Mouse (Mus musculus): ENCODE data around the gene Fancc.

DNA sequence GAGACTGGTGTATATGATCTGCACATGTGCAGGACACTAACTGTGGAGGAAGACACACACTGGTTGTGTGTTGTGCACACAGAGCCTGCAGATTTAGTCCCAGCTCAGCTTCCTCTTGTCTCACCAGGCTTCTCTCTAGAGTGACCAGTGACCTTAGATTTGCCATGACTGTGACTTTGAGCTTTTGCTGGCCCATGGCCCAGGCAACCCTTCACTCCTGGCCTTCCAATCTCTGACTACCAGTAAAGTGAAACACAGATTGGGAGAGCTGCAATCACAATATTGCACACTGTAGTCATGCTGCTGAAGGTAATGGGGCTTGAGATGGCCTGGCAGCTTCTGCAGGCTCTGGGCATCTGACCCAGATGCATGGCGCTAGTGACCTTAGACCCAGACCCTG is 183.8 kb downstream of the Fancc start:
- no peak for TF ChIP-seq CTCF (IDR thresholded peaks at IDR 0.05; ENCODE audit: borderline replicate concordance, insufficient read depth, low read depth, low read length)
- no peak for TF ChIP-seq POLR2A (IDR thresholded peaks at IDR 0.05; ENCODE audit: borderline replicate concordance, insufficient read depth, low read length)
